Mouse (Mus musculus): Measurements from ENCODE around the gene Eif5a2. TPM values are rescaled to one million over a fixed set of nuclear protein-coding genes. Genes with fewer than 3 reads are reported as not detected.
A peak's percentile ranks its signal among the peaks of the same experiment; 100 is the strongest.
"Not testable (repeated sequence)": the region's sequence is repeated elsewhere in the genome, so short reads cannot be mapped to it uniquely, and the experiment has no call there.

Gene Eif5a2
- polyA plus RNA-seq, 1 experiment from 2014 or later: 7.2 TPM

DNA sequence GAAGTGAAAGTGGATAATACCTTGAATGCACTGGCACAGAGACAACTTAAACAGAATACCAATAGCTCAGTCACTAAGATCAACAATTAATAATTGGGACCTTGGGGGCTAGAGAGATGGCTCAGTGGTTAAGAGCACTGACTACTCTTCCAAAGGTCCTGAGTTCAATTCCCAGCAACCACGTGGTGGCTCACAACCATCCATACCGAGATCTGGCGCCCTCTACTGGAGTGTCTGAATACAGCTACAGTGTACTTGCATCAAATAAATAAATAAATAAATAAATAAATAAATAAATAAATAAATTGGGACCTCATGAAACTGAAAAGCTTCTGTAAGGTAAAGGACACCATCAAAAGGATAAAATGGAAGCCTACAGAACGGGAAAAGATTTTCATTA, 8.2 kb upstream of the Eif5a2 start:
- ATAC-seq (ENCODE audit: insufficient number of reproducible peaks, low FRiP score, low TSS enrichment, low read depth); H3K36me3 ChIP-seq: not testable (repeated sequence)

DNA sequence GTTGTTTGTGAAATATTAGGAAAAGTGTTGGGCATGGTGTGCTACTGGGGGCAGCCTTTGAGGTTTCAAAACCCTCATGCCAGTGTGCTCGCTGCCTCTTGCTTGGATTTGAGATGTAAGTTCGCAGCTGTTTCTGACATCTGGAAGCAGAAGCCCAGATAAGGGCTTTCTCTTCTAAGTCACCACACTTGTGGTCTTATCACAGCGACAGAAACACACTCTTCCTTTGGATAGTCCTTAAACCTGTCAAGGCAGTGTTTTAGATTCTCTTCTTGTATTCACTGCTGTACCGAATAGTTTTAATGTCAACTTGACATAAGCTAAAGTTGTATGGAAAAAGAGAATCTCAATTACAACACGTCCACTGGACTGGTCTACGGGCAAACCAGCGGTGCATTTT, 5.7 kb upstream of the Eif5a2 start:
- ATAC-seq (ENCODE audit: insufficient number of reproducible peaks, low FRiP score, low TSS enrichment, low read depth): no peak
- no peak overlapping the region for H3K9ac ChIP-seq
- H3K9me3 ChIP-seq: no peaks in the 10 kb centered on the region
- no peak overlapping the region for H3K27ac ChIP-seq
- no peaks in the 10 kb centered on the region for H3K27me3 ChIP-seq
- no peak overlapping the region for H3K4me3 ChIP-seq
- no peaks in the 10 kb centered on the region for H3K36me3 ChIP-seq
- H3K4me2 ChIP-seq: no peak overlapping the region
- WGBS: 81% methylated on average over 7 of the region's 7 CpGs
- H3K4me1 ChIP-seq: no peaks in the 10 kb centered on the region

More for the DNA sequence above, 8.2 kb upstream of the Eif5a2 start:
- WGBS: 62% methylated on average over 4 of the region's 4 CpGs
- not testable (repeated sequence) for H3K9me3 ChIP-seq, H3K9ac ChIP-seq, H3K27me3 ChIP-seq, H3K4me1 ChIP-seq, H3K4me2 ChIP-seq, H3K27ac ChIP-seq, H3K4me3 ChIP-seq

- Histone ChIP-seq H3K4me2 (no peak overlapping the region), H3K4me1 (peaks cover 5% of the 10 kb centered on the region), H3K27ac (no peak overlapping the region), H3K9me3 (no peaks in the 10 kb centered on the region), H3K9ac (no peak overlapping the region), H3K27me3 (no peaks in the 10 kb centered on the region), H3K4me3 (no peak overlapping the region), H3K36me3 (no peaks in the 10 kb centered on the region)
- WGBS: 84% methylated on average over 1 of the region's 1 CpGs
- ATAC-seq (ENCODE audit: insufficient number of reproducible peaks, low FRiP score, low TSS enrichment, low read depth): no peak
These were observed 5.1 kb upstream of the Eif5a2 start for GRCm38 (mm10) chr3:28775958-28776357.

DNA sequence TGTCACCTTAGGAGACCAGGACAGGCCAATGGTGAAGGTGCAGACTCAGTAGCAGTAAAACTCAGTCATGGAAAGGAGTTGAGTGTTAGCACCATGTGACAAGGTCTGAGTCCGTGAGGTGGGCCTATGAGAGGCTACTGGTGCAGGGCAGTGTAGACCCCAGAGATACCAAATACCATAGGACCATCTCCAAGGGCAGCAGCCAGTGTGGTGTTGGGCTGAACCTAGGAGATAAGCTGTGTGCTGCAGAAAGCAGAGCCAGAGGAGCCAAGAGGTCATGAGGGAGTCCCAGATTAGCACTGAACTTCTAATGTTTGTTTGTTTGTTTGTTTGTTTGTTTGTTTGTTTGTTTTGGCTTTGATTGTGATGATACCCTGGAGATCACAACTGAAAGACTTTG, 4.6 kb upstream of the Eif5a2 start:
- Histone ChIP-seq H3K9ac (no peak overlapping the region), H3K4me1 (peaks cover 6% of the 10 kb centered on the region), H3K9me3 (no peaks in the 10 kb centered on the region), H3K4me2 (no peak overlapping the region), H3K36me3 (no peaks in the 10 kb centered on the region), H3K27me3 (no peaks in the 10 kb centered on the region), H3K4me3 (no peak overlapping the region), H3K27ac (no peak overlapping the region)
- no peak for ATAC-seq (ENCODE audit: insufficient number of reproducible peaks, low FRiP score, low TSS enrichment, low read depth)
- WGBS: 78% methylated on average over 1 of the region's 1 CpGs

DNA sequence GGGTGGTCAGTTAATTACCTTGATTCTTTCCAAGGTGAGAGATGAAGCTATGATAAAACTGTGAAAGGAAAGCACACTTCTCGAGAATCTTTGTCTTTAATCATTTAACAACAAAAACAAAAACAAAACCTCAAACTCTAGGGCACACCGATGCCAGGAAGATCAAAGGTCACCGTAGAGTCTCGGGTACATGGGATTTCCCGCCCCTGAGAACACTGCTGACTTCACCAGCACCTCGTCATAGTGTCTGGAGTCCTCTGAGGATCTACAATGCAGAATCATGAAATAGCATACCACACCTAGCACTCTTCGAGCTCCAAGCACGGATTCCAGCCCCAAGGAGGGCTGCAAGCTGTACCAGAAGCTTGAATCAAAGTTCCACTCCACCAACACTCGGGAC, 565 bp upstream of the Eif5a2 start:
- no peaks in the 10 kb centered on the region for H3K9me3 ChIP-seq
- H3K27me3 ChIP-seq: no peaks in the 10 kb centered on the region
- peaks cover 10% of the 10 kb centered on the region for H3K4me1 ChIP-seq
- peak overlapping the region; percentile 22; the same call in 1 of the 2 replicates for H3K27ac ChIP-seq
- ATAC-seq (ENCODE audit: insufficient number of reproducible peaks, low FRiP score, low TSS enrichment, low read depth): peak; percentile 25; the same call in 1 of the 2 replicates
- peak overlapping the region; percentile 79 for H3K4me3 ChIP-seq
- H3K36me3 ChIP-seq: no peaks in the 10 kb centered on the region
- H3K4me2 ChIP-seq: peak overlapping the region; percentile 99
- 72% methylated on average over 9 of the region's 9 CpGs for WGBS
- no peak overlapping the region for H3K9ac ChIP-seq

GRCm38 (mm10) chr3:28781422-28781821, 346 bp downstream of the Eif5a2 start:
- Histone ChIP-seq H3K4me2 (peak overlapping the region; percentile 99), H3K27me3 (no peaks in the 10 kb centered on the region), H3K4me1 (peaks cover 10% of the 10 kb centered on the region), H3K9ac (peak overlapping the region; percentile 87), H3K9me3 (no peaks in the 10 kb centered on the region), H3K27ac (0 out of 2 replicates have a peak overlapping the region, but pooled peaks have one; percentile 38), H3K4me3 (peak overlapping the region; percentile 79), H3K36me3 (no peaks in the 10 kb centered on the region)
- under 1% methylated on average over 35 of the region's 41 CpGs for WGBS
- 0 out of 2 replicates have a peak, but pooled peaks have one; percentile 48 for ATAC-seq (ENCODE audit: insufficient number of reproducible peaks, low FRiP score, low TSS enrichment, low read depth)

DNA sequence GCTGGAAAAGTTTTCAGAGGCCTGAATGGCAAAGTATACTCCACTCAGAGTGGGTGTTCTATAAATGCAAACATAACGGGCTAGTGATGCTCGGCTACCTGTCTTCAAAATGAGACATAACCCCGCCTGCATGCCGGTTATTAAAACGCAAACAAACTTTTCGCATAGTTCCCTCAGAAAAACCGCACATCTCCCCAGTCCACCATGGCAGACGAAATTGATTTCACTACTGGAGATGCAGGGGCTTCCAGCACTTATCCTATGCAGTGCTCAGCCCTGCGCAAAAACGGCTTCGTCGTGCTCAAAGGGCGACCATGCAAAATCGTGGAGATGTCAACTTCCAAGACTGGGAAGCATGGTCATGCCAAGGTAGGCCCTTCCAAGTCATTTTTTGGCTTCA, 772 bp downstream of the Eif5a2 start:
- no peaks in the 10 kb centered on the region for H3K36me3 ChIP-seq
- peaks cover 10% of the 10 kb centered on the region for H3K4me1 ChIP-seq
- H3K9ac ChIP-seq: peak overlapping the region; percentile 87
- no peaks in the 10 kb centered on the region for H3K9me3 ChIP-seq
- no peaks in the 10 kb centered on the region for H3K27me3 ChIP-seq
- peak overlapping the region; percentile 79 for H3K4me3 ChIP-seq
- peak overlapping the region; percentile 99 for H3K4me2 ChIP-seq
- no peak overlapping the region for H3K27ac ChIP-seq
- no peak for ATAC-seq (ENCODE audit: insufficient number of reproducible peaks, low FRiP score, low TSS enrichment, low read depth)
- 15% methylated on average over 14 of the region's 14 CpGs for WGBS

DNA sequence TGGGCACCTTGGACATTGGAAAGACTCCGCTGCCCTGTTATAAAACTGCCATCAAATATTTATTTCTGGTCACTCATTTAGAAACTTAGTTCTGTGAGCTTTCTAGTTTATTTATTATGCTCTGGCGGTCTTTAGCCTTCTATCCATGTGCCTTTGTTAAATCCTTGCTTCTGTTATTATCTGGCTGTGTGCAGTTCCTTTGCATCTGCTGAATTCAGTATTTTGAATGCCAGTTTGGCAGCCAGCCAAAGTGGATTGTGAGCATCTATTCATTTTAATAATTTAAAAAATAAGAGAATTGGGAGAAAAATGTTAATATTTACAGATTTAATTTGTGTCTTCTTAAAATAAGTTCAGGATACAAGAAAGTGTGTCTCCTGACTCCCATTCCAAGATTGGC, 3.1 kb downstream of the Eif5a2 start:
- 90% methylated on average over 2 of the region's 2 CpGs for WGBS

DNA sequence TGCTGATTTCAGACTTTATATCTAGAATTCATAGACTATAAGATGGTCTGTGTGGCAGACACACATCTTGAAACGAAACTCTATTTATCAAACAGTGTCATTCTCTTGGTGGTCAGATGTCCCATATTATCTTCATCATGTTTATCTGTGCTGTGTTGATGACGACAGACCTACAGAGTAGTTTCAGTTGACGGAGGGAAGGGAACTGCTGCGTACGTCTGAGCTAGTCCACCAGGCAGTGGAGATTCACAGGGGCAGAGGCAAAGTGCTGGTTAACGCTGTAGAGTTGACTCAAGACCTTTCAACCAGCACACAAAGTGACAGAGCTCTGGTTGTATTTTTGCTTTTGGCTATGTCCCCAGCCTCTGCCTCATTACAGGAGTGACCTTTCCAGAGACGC, 13.8 kb downstream of the Eif5a2 start:
- Histone ChIP-seq H3K9ac (no peak overlapping the region), H3K9me3 (no peaks in the 10 kb centered on the region), H3K27ac (no peak overlapping the region), H3K36me3 (no peaks in the 10 kb centered on the region), H3K27me3 (no peaks in the 10 kb centered on the region), H3K4me2 (no peak overlapping the region), H3K4me3 (no peak overlapping the region), H3K4me1 (no peaks in the 10 kb centered on the region)
- no peak for ATAC-seq (ENCODE audit: insufficient number of reproducible peaks, low FRiP score, low TSS enrichment, low read depth)
- WGBS: 88% methylated on average over 7 of the region's 7 CpGs

More for the DNA sequence above, 3.1 kb downstream of the Eif5a2 start:
- Histone ChIP-seq H3K27ac (no peak overlapping the region), H3K27me3 (no peaks in the 10 kb centered on the region), H3K4me3 (no peak overlapping the region), H3K4me1 (peaks cover 10% of the 10 kb centered on the region), H3K4me2 (no peak overlapping the region), H3K9ac (no peak overlapping the region), H3K9me3 (no peaks in the 10 kb centered on the region), H3K36me3 (no peaks in the 10 kb centered on the region)
- no peak for ATAC-seq (ENCODE audit: insufficient number of reproducible peaks, low FRiP score, low TSS enrichment, low read depth)

- H3K4me1 ChIP-seq: peaks cover 4% of the 10 kb centered on the region; the same call in 1 of the 2 replicates
- peak within 1 kb of the TSS; percentile 57 for H3K4me2 ChIP-seq
- peak; percentile 99 for ATAC-seq (ENCODE audit: insufficient number of reproducible peaks, low FRiP score, low TSS enrichment, low read depth)
- peak within 1 kb of the TSS; percentile 94 for H3K9ac ChIP-seq
- under 1% methylated on average over 72 of the region's 72 CpGs for WGBS
- H3K27ac ChIP-seq: peak within 1 kb of the TSS; percentile 89
- H3K4me3 ChIP-seq: peak within 1 kb of the TSS; percentile 89
- peaks cover 23% of the 10 kb centered on the region for H3K36me3 ChIP-seq
- H3K9me3 ChIP-seq: no peaks in the 10 kb centered on the region
- H3K27me3 ChIP-seq: no peaks in the 10 kb centered on the region
These were observed 24.4 kb downstream of the Eif5a2 start, which contains the start of gene Rpl22l1 for GRCm38 (mm10) chr3:28805301-28806097. Gene Rpl22l1, plus strand, starts transcription at chr3:28805436.

DNA sequence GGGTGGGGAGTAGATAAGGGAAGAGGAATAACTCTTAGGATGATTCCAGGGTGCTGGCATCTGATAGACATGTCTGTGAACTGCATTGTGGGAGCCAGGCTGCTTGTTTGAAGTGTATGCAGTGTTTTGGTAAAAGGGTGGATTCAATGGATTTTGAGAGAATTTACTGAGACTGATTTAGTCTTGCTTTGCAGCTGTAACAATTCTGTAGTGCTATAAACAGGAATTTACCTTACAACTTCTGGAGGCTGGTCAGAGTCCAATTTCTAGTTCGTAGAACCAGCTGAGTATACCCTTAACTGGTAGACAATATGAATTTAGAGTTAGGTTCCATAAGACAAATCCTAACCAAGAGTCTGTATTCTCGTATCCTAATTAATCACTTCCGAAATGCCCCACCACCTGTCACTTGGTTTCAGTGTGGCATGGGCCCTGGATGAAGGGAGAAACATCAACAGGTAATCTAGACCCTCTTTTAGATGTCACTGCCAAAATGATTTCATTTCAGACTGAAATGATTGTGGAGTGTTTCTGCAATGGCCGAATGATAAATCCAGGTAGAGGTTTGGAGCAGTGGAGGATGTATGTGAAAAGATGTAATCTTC, 27.1 kb downstream of the Eif5a2 start:
- ATAC-seq (ENCODE audit: insufficient number of reproducible peaks, low FRiP score, low TSS enrichment, low read depth): no peak

DNA sequence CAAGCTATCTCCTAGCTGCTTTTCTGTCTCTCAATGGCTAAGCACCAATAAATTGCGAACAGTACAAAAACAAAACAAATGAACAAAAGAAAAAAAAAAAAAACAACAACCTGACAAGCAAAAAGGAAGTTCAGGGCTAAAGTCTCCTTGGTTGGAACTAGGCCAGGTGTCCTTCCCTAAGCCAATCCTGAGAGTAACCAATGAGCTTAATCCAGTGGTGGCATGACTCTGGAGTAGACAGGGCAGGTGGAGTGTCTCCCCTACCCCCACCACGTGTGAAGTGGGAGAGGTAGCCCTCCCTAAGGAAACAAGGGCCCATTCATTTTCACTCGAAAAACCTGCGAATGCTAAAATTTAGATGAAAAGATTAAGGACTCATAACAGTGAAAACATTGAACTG, 30.4 kb downstream of the Eif5a2 start:
- H3K4me2 ChIP-seq: no peak overlapping the region
- no peaks in the 10 kb centered on the region; the same call in 1 of the 2 replicates for H3K4me1 ChIP-seq
- H3K4me3 ChIP-seq: no peak overlapping the region
- H3K27me3 ChIP-seq: no peaks in the 10 kb centered on the region
- 69% methylated on average over 4 of the region's 4 CpGs for WGBS
- no peak overlapping the region for H3K27ac ChIP-seq
- H3K9ac ChIP-seq: no peak overlapping the region
- H3K36me3 ChIP-seq: peaks cover 23% of the 10 kb centered on the region
- ATAC-seq (ENCODE audit: insufficient number of reproducible peaks, low FRiP score, low TSS enrichment, low read depth): no peak
- H3K9me3 ChIP-seq: no peaks in the 10 kb centered on the region

More for the DNA sequence above, 27.1 kb downstream of the Eif5a2 start:
- Histone ChIP-seq H3K27me3 (no peaks in the 10 kb centered on the region), H3K4me3 (no peak overlapping the region), H3K27ac (no peak overlapping the region), H3K36me3 (peaks cover 23% of the 10 kb centered on the region), H3K9me3 (no peaks in the 10 kb centered on the region), H3K9ac (no peak overlapping the region), H3K4me1 (peaks cover 4% of the 10 kb centered on the region; the same call in 1 of the 2 replicates), H3K4me2 (no peak overlapping the region)
- WGBS: 87% methylated on average over 4 of the region's 4 CpGs

All from limb, embryonic 15.5 days (tissue).